Mouse (Mus musculus): ENCODE results near the gene Alg9.
A peak's percentile ranks its signal among the peaks of the same experiment; 100 is the strongest.
"Not testable (repeated sequence)": the region's sequence is repeated elsewhere in the genome, so short reads cannot be mapped to it uniquely, and the experiment has no call there.

Alg9 gene

GRCm38 (mm10) chr9:50815666-50816065 lies 40.8 kb downstream of the Alg9 start:
- DNase-seq (ENCODE audit: low read depth, low spot score): no peak

GRCm38 (mm10) chr9:50816512-50816911 lies 41.7 kb downstream of the Alg9 start:
- DNase-seq (ENCODE audit: low read depth, low spot score): no peak

GRCm38 (mm10) chr9:50818050-50818449 lies 43.2 kb downstream of the Alg9 start:
- no peak for DNase-seq (ENCODE audit: low read depth, low spot score)

GRCm38 (mm10) chr9:50819716-50820115 lies 44.9 kb downstream of the Alg9 start:
- DNase-seq (ENCODE audit: low read depth, low spot score): peak; percentile 90

GRCm38 (mm10) chr9:50821651-50822050 lies 46.8 kb downstream of the Alg9 start:
- no peak for DNase-seq (ENCODE audit: low read depth, low spot score)

- DNase-seq (ENCODE audit: low read depth, low spot score): no peak
These were observed 47.4 kb downstream of the Alg9 start for GRCm38 (mm10) chr9:50822216-50822615.

- DNase-seq (ENCODE audit: low read depth, low spot score): no peak
These were observed 49.1 kb downstream of the Alg9 start for GRCm38 (mm10) chr9:50823779-50824453.

- DNase-seq (ENCODE audit: low read depth, low spot score): no peak
These were observed 56.7 kb downstream of the Alg9 start for GRCm38 (mm10) chr9:50831514-50831913.

GRCm38 (mm10) chr9:50832162-50832561 lies 57.3 kb downstream of the Alg9 start:
- no peak for DNase-seq (ENCODE audit: low read depth, low spot score)

GRCm38 (mm10) chr9:50832582-50832981 lies 57.8 kb downstream of the Alg9 start:
- DNase-seq (ENCODE audit: low read depth, low spot score): not testable (repeated sequence)

- no peak for DNase-seq (ENCODE audit: low read depth, low spot score)
These were observed 59.0 kb downstream of the Alg9 start for GRCm38 (mm10) chr9:50833786-50834185.

- DNase-seq (ENCODE audit: low read depth, low spot score): no peak
These were observed 60.4 kb downstream of the Alg9 start for GRCm38 (mm10) chr9:50835068-50835705.

- no peak for DNase-seq (ENCODE audit: low read depth, low spot score)
These were observed 61.3 kb downstream of the Alg9 start for GRCm38 (mm10) chr9:50836097-50836496.

GRCm38 (mm10) chr9:50841079-50841789 lies 66.4 kb downstream of the Alg9 start:
- DNase-seq (ENCODE audit: low read depth, low spot score): no peak

- no peak for DNase-seq (ENCODE audit: low read depth, low spot score)
These were observed 70.3 kb downstream of the Alg9 start, which contains the start of gene Ppp2r1b for GRCm38 (mm10) chr9:50845081-50845480. Gene Ppp2r1b, plus strand, starts transcription at chr9:50845301.

GRCm38 (mm10) chr9:50845547-50845946 lies 70.7 kb downstream of the Alg9 start:
- no peak for DNase-seq (ENCODE audit: low read depth, low spot score)

- no peak for DNase-seq (ENCODE audit: low read depth, low spot score)
These were observed 72.3 kb downstream of the Alg9 start for GRCm38 (mm10) chr9:50847133-50847532.

- no peak for DNase-seq (ENCODE audit: low read depth, low spot score)
These were observed 73.0 kb downstream of the Alg9 start for GRCm38 (mm10) chr9:50847606-50848368.

- no peak for DNase-seq (ENCODE audit: low read depth, low spot score)
These were observed 74.0 kb downstream of the Alg9 start for GRCm38 (mm10) chr9:50848821-50849220.

GRCm38 (mm10) chr9:50849249-50849648 lies 74.4 kb downstream of the Alg9 start:
- DNase-seq (ENCODE audit: low read depth, low spot score): peak; percentile 89

GRCm38 (mm10) chr9:50849755-50850154 lies 74.9 kb downstream of the Alg9 start:
- no peak for DNase-seq (ENCODE audit: low read depth, low spot score)

GRCm38 (mm10) chr9:50850271-50850670 lies 75.5 kb downstream of the Alg9 start:
- no peak for DNase-seq (ENCODE audit: low read depth, low spot score)
